Mouse (Mus musculus) granulocyte monocyte progenitor cell, adult 5-6 weeks (primary cell): Measurements from ENCODE around the gene Xpnpep3. TPM values are rescaled to one million over a fixed set of nuclear protein-coding genes. Genes with fewer than 3 reads are reported as not detected.
A peak's percentile ranks its signal among the peaks of the same experiment; 100 is the strongest.

Experiments used
- ATAC-seq: replicated peaks from 2 replicates; pipeline ENCODE4 v1.8.0; 2016; ENCODE audit warnings: mild to moderate bottlenecking, moderate TSS enrichment, inconsistent platforms; ENCODE audit not compliant: poor library complexity, severe bottlenecking
- total RNA-seq, 2 experiments: library from RNA; stranded (forward) in 1 of 2; stranded (reverse) in 1 of 2; fragments of 200-712, 200-1000 nt in 1 of 2; fragments of >200 nt in 1 of 2; fragmentation: Nextera tagmentation in 1 of 2; gene quantifications; 2 replicates each; pipeline ENCODE4 v1.2.3; 2014 to 2017

The Xpnpep3 gene
- total RNA-seq (2014; fragmentation: Nextera tagmentation), result 14.8 and 17.3 TPM in 2 replicates
- 17.1 and 22.4 TPM in 2 replicates for total RNA-seq (2017)

GRCm38 (mm10) chr15:81399638-81400315 is at the start of gene Xpnpep3, which contains the start of gene St13:
Gene Xpnpep3 (plus strand): TSS chr15:81400138.
Gene St13 (minus strand): TSS chr15:81400077.
- ATAC-seq, result peak; percentile 96

- ATAC-seq, result no peak
Measured at GRCm38 (mm10) chr15:81350401-81350800, 49.5 kb upstream of the Xpnpep3 start.

- no peak for ATAC-seq
Measured at GRCm38 (mm10) chr15:81352638-81353037, 47.3 kb upstream of the Xpnpep3 start.

GRCm38 (mm10) chr15:81355146-81355761 is 44.7 kb upstream of the Xpnpep3 start:
- peak; percentile 74 for ATAC-seq

GRCm38 (mm10) chr15:81356946-81357345 is 43.0 kb upstream of the Xpnpep3 start:
- ATAC-seq, result no peak

GRCm38 (mm10) chr15:81358943-81359342 is 41.0 kb upstream of the Xpnpep3 start:
- no peak for ATAC-seq

GRCm38 (mm10) chr15:81359421-81359820 is 40.5 kb upstream of the Xpnpep3 start:
- ATAC-seq, result 0 out of 2 replicates have a peak, but pooled peaks have one; percentile 13

GRCm38 (mm10) chr15:81360345-81361021 is 39.5 kb upstream of the Xpnpep3 start, which contains the start of gene Slc25a17:
Gene Slc25a17 (minus strand): TSS chr15:81360812.
- peak; percentile 96 for ATAC-seq

- ATAC-seq, result peak; percentile 77
Measured at GRCm38 (mm10) chr15:81361022-81361404, 38.9 kb upstream of the Xpnpep3 start.

GRCm38 (mm10) chr15:81361417-81362015 is 38.4 kb upstream of the Xpnpep3 start:
- no peak for ATAC-seq

GRCm38 (mm10) chr15:81362501-81362900 is 37.4 kb upstream of the Xpnpep3 start:
- no peak for ATAC-seq

GRCm38 (mm10) chr15:81364271-81364670 is 35.7 kb upstream of the Xpnpep3 start:
- no peak for ATAC-seq

GRCm38 (mm10) chr15:81365246-81365645 is 34.7 kb upstream of the Xpnpep3 start:
- 0 out of 2 replicates have a peak, but pooled peaks have one; percentile 23 for ATAC-seq

- no peak for ATAC-seq
Measured at GRCm38 (mm10) chr15:81366241-81366640, 33.7 kb upstream of the Xpnpep3 start.

GRCm38 (mm10) chr15:81368601-81369000 is 31.3 kb upstream of the Xpnpep3 start:
- no peak for ATAC-seq

- no peak for ATAC-seq
Measured at GRCm38 (mm10) chr15:81370356-81370755, 29.6 kb upstream of the Xpnpep3 start.

GRCm38 (mm10) chr15:81374621-81375020 is 25.3 kb upstream of the Xpnpep3 start:
- no peak for ATAC-seq

GRCm38 (mm10) chr15:81378845-81379244 is 21.1 kb upstream of the Xpnpep3 start:
- ATAC-seq, result no peak

GRCm38 (mm10) chr15:81386327-81386726 is 13.6 kb upstream of the Xpnpep3 start:
- no peak for ATAC-seq

GRCm38 (mm10) chr15:81392997-81393396 is 6.9 kb upstream of the Xpnpep3 start:
- peak; percentile 92 for ATAC-seq
